Mouse (Mus musculus) liver, embryonic 14.5 days (tissue): ENCODE data around the gene Manba.

Experiments
- CTCF ChIP-seq: IDR thresholded peaks from 2 replicates; pipeline ENCODE4 v1.5.1; 2016; ENCODE audit warnings: antibody characterized with exemption, low read depth, control low read depth
- EP300 ChIP-seq: IDR thresholded peaks from 2 replicates; pipeline ENCODE4 v1.6.1; 2016; ENCODE audit warnings: antibody characterized with exemption, low read depth

DNA sequence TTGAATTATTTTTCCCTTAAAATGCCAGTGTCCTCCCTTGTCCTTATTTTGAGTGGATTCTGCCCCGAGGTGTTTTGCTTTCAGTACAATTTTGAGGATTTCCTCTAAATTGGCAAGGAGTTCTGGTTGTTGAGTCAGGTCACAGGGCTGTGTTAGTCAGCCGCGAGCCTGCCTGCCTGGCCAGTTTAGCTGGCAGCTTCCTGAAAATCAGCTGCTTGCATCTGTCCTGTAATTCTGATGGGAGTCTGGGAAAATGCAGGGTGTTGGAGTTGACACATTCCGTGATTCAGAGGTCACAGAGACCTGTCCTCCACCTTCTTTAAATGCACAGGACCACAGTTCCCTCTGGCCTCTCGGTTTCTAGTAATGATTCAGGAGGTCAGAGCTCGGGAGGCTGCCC is 34.2 kb downstream of the Manba start:
- no peak for TF ChIP-seq CTCF
- no peak for TF ChIP-seq EP300
